Mouse (Mus musculus) stomach, embryonic 15.5 days (tissue): ENCODE data around the gene Tgfbr3. TPM values are rescaled to one million over a fixed set of nuclear protein-coding genes. Genes with fewer than 3 reads are reported as not detected.
A peak's percentile ranks its signal among the peaks of the same experiment; 100 is the strongest.

Experiments used
- ATAC-seq: fragments of 200-750 bp; cut with Nextera tagmentation; 2 replicates; pipeline ENCODE4 v1.8.0; 2017; ENCODE audit warnings: low read depth, moderate number of reproducible peaks, moderate TSS enrichment; ENCODE audit not compliant: insufficient read depth, low FRiP score
- H3K27ac ChIP-seq: fragments of 300-500 bp; sonication (generic); 2 replicates; pipeline ENCODE4 v1.5.1; 2015; ENCODE audit warnings: mild to moderate bottlenecking, inconsistent platforms
- H3K27me3 ChIP-seq: fragments of 300-500 bp; sonication (generic); replicated peaks from 2 replicates; pipeline ENCODE4 v1.6.1; 2015; ENCODE audit warnings: inconsistent platforms
- H3K36me3 ChIP-seq: fragments of 300-500 bp; sonication (generic); 2 replicates; pipeline ENCODE4 v1.6.1; 2015; ENCODE audit warnings: inconsistent platforms
- H3K4me1 ChIP-seq: fragments of 300-500 bp; sonication (generic); 2 replicates; pipeline ENCODE4 v1.6.1; 2015; ENCODE audit warnings: inconsistent platforms
- H3K4me2 ChIP-seq: fragments of 300-500 bp; sonication (generic); 2 replicates; pipeline ENCODE4 v1.6.1; 2015; ENCODE audit warnings: mild to moderate bottlenecking, inconsistent platforms
- H3K4me3 ChIP-seq: fragments of 300-500 bp; sonication (generic); replicated peaks from 2 replicates; pipeline ENCODE4 v1.5.1; 2015; ENCODE audit warnings: inconsistent platforms
- H3K9ac ChIP-seq: fragments of 300-500 bp; sonication (generic); 2 replicates; pipeline ENCODE4 v1.6.1; 2015; ENCODE audit warnings: inconsistent platforms
- H3K9me3 ChIP-seq: fragments of 300-500 bp; sonication (generic); 2 replicates; pipeline ENCODE4 v1.6.1; 2016; ENCODE audit warnings: inconsistent platforms
- WGBS: fragments of 180-500 bp; shearing (Covaris S2); methylation state at CpG from one replicate; pipeline ENCODE4 v1.1.7; 2015; 5-methylcytosine and 5-hydroxymethylcytosine counted together
- polyA plus RNA-seq: library from polyadenylated mRNA; unstranded; fragments of >200 nt; fragmentation: Nextera tagmentation; extraction: Ambion mirVana; gene quantifications from 2 replicates; pipeline ENCODE4 v1.2.1, GENCODE M21; 2015

Gene Tgfbr3
- polyA plus RNA-seq, 1 experiment from 2014 or later: 20.3 TPM

GRCm38 (mm10) chr5:107150555-107151312 is 138.7 kb downstream of the Tgfbr3 start:
- Histone ChIP-seq H3K4me1 (peaks cover 26% of the 10 kb centered on the region), H3K9ac (no peak overlapping the region), H3K4me2 (no peak overlapping the region), H3K27ac (peak overlapping the region; percentile 62), H3K36me3 (no peaks in the 10 kb centered on the region), H3K4me3 (no peak overlapping the region), H3K27me3 (no peaks in the 10 kb centered on the region), H3K9me3 (no peaks in the 10 kb centered on the region)
- no peak for ATAC-seq
- WGBS: 41% methylated on average over 9 of the region's 9 CpGs

DNA sequence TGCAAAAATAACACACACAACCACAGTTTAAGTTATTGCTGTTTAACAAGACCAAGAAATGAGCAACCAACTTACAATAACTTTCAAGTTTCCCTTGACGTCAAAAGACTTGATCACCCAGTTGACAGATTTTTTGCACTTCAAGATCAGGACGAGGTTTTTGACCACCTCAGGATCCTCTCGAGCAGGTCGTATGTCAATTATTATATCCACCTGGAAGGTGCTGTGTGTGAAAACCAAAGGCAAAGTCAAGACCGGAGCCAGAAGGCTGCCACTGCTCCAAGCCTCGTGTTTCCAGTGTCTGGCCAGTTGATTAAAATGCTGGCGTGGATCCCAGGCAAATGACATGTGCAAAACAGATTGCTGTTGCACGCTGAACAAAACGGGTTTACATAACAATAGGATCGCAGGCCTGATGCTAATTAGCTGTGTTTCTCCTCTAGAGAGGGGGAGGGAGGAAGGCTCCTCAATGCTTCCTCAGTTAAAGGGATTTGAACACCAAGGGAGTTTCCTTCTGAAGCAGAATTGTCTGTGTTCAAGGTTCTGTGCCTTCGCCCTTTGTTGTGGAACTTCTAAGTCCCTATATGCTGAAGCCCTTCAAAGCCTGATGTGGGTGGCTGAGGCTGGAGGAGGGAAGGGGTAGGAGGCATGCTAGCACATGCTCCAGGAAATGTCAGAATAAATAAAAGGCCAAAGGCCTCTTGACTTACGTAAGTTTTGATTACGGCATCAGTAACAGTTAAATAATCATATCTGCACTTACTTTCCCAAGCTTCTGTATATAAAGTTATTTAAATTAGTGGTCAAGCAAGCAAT is 141.3 kb downstream of the Tgfbr3 start:
- Histone ChIP-seq H3K9me3 (no peaks in the 10 kb centered on the region), H3K27me3 (no peaks in the 10 kb centered on the region), H3K4me3 (no peak overlapping the region), H3K4me1 (peaks cover 26% of the 10 kb centered on the region), H3K36me3 (no peaks in the 10 kb centered on the region), H3K9ac (no peak overlapping the region), H3K4me2 (no peak overlapping the region), H3K27ac (peak overlapping the region; percentile 38; the same call in 1 of the 2 replicates)
- 49% methylated on average over 13 of the region's 13 CpGs for WGBS
- no peak for ATAC-seq

- no peaks in the 10 kb centered on the region for H3K36me3 ChIP-seq
- H3K4me3 ChIP-seq: no peak overlapping the region
- no peak overlapping the region for H3K9ac ChIP-seq
- no peaks in the 10 kb centered on the region for H3K27me3 ChIP-seq
- no peaks in the 10 kb centered on the region for H3K9me3 ChIP-seq
- no peak overlapping the region for H3K4me2 ChIP-seq
- peaks cover 26% of the 10 kb centered on the region for H3K4me1 ChIP-seq
- ATAC-seq: no peak
- no peak overlapping the region for H3K27ac ChIP-seq
Observed at GRCm38 (mm10) chr5:107147413-107147812, 142.0 kb downstream of the Tgfbr3 start.

DNA sequence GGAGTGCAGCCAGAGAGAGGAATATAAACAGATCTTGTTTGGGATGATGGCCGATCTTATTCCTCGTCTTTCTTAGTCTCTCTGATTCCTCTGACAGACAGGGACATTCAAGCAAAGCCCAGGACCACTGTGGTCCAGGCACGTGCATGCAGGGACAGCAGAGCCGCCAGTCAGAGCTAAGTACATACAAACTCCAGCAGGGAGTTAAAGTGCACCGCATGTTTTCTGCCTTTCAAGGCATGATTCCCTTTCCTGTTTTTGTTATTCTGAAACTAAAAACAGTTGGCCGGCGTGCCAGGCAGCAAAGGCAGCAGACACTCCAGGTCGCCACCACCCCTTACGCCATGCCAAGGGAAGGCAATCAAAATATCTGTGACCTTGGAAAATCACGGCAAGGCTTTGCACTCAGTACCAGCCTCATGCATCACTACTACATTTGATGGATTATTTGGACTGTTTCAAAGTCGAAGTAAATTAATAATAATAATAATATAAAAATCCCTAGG is 143.3 kb downstream of the Tgfbr3 start:
- Histone ChIP-seq H3K4me2 (no peak overlapping the region), H3K27ac (no peak overlapping the region), H3K9ac (no peak overlapping the region), H3K9me3 (no peaks in the 10 kb centered on the region), H3K36me3 (no peaks in the 10 kb centered on the region), H3K4me1 (peaks cover 15% of the 10 kb centered on the region), H3K4me3 (no peak overlapping the region), H3K27me3 (no peaks in the 10 kb centered on the region)
- WGBS: 66% methylated on average over 11 of the region's 11 CpGs
- no peak for ATAC-seq

GRCm38 (mm10) chr5:107145125-107145524 is 144.3 kb downstream of the Tgfbr3 start:
- Histone ChIP-seq H3K4me1 (peaks cover 6% of the 10 kb centered on the region; the same call in 1 of the 2 replicates), H3K27me3 (no peaks in the 10 kb centered on the region), H3K4me2 (no peak overlapping the region), H3K36me3 (no peaks in the 10 kb centered on the region; the same call in 1 of the 2 replicates), H3K9ac (no peak overlapping the region), H3K27ac (no peak overlapping the region), H3K9me3 (no peaks in the 10 kb centered on the region), H3K4me3 (no peak overlapping the region)
- 95% methylated on average over 4 of the region's 4 CpGs for WGBS
- no peak for ATAC-seq

DNA sequence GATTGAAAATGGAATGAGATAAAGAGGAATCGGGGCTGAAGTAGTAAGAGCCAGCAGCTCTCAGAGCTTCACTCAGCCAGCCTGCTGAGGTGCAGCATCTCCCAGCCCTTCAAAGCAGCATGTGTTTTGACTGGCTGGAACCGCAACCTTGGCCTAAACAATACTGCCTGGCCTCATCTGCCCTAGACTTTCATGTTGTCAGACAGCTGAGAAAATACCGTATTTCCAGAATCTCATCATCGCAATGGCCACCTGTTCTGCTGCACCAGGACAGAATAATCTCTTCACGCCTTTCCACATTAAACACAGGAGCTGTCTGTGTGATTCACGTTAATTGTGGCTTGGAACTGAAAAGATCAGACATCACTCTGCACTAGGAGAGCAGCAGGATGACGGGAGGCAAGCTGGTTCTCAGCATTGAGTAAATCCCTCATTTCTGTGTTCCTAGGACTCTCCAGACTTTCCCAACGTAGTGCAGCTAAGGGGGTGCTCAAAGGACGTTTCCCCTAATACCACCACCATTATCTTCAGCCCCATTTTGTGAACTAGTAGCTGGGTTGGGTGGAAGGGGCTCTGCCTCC is 145.1 kb downstream of the Tgfbr3 start:
- Histone ChIP-seq H3K27ac (no peak overlapping the region), H3K9me3 (no peaks in the 10 kb centered on the region), H3K9ac (no peak overlapping the region), H3K4me2 (no peak overlapping the region), H3K27me3 (no peaks in the 10 kb centered on the region), H3K4me3 (no peak overlapping the region), H3K36me3 (peaks cover 2% of the 10 kb centered on the region; the same call in 1 of the 2 replicates), H3K4me1 (peaks cover 6% of the 10 kb centered on the region; the same call in 1 of the 2 replicates)
- 61% methylated on average over 9 of the region's 9 CpGs for WGBS
- ATAC-seq: no peak

DNA sequence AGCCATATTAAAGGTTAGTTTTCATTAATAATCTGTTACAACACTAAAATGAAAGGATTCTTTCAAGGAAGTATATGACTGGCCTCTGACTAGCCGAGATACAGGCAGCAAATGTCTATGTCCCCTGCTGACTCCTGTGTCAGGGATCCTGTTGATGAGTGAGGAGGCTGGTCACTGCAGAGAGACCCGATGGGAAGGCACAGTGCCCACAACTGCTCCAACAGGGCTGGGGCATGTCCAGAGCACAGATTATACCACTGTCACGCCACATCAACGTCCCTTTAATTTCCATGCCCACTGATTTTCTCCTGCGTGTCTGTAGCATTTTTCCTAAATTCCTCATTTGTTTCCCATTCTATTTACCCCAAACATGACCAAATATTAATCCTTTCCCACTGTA is 146.0 kb downstream of the Tgfbr3 start:
- 85% methylated on average over 5 of the region's 5 CpGs for WGBS
- peaks cover 5% of the 10 kb centered on the region; the same call in 1 of the 2 replicates for H3K4me1 ChIP-seq
- H3K4me2 ChIP-seq: no peak overlapping the region
- H3K36me3 ChIP-seq: peaks cover 3% of the 10 kb centered on the region; the same call in 1 of the 2 replicates
- no peak overlapping the region for H3K27ac ChIP-seq
- H3K9ac ChIP-seq: no peak overlapping the region
- no peaks in the 10 kb centered on the region for H3K27me3 ChIP-seq
- no peaks in the 10 kb centered on the region for H3K9me3 ChIP-seq
- ATAC-seq: no peak
- no peak overlapping the region for H3K4me3 ChIP-seq

- Histone ChIP-seq H3K4me3 (no peak overlapping the region), H3K36me3 (peaks cover 3% of the 10 kb centered on the region; the same call in 1 of the 2 replicates), H3K4me1 (no peaks in the 10 kb centered on the region), H3K9me3 (no peaks in the 10 kb centered on the region), H3K9ac (no peak overlapping the region), H3K4me2 (no peak overlapping the region), H3K27me3 (no peaks in the 10 kb centered on the region), H3K27ac (no peak overlapping the region)
- no peak; the same call in 1 of the 2 replicates for ATAC-seq
- 79% methylated on average over 5 of the region's 5 CpGs for WGBS
Observed at GRCm38 (mm10) chr5:107142791-107143190, 146.6 kb downstream of the Tgfbr3 start.

- Histone ChIP-seq H3K27ac (no peak overlapping the region), H3K4me1 (no peaks in the 10 kb centered on the region), H3K9ac (no peak overlapping the region), H3K36me3 (peaks cover 9% of the 10 kb centered on the region; the same call in 1 of the 2 replicates), H3K4me2 (no peak overlapping the region), H3K4me3 (no peak overlapping the region), H3K9me3 (no peaks in the 10 kb centered on the region), H3K27me3 (no peaks in the 10 kb centered on the region)
- no peak for ATAC-seq
- 76% methylated on average over 5 of the region's 5 CpGs for WGBS
Observed at GRCm38 (mm10) chr5:107141375-107141774, 148.1 kb downstream of the Tgfbr3 start.

DNA sequence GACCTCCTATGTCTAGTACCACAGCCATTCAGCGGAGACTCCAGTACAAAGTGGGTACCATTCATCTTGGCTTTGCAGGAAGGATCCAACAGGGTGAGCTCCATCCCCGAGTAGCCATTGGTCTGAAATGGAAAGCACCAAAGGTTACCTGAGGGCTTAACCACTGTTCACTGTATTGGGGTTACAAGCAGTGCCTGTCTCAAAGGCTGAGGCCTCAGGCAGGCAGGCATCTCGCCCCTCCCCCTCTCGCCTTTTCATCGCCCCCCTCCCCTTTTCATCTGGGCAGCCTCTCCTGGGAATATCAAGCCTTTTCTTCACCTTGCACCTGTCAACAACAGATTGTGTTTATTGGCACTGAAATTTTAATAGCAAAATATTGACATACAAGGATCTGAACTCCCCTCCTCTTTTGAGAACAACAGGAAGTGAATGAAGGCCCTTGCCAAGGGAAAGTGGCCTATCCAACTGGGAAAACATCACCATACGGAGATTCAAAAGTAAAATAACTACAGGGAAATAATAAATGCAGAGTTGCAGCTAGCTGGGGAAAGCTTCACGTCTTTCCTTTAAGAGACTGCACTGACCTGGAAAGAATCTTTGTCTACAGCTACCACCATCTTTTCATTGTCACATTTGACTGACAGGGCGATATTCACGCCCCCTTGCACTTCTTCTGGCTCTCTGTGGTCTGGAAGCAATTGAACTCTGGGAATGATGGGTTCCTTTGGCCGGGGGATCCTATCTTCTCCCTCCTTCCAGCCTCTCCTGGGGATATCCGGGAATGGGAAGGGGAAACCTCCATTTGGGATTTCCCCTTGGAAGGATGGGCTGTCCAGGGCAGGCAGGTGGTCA is 149.4 kb downstream of the Tgfbr3 start:
- H3K36me3 ChIP-seq: peaks cover 9% of the 10 kb centered on the region; the same call in 1 of the 2 replicates
- no peak overlapping the region for H3K4me3 ChIP-seq
- no peak overlapping the region for H3K4me2 ChIP-seq
- H3K9me3 ChIP-seq: no peaks in the 10 kb centered on the region
- no peak for ATAC-seq
- H3K4me1 ChIP-seq: no peaks in the 10 kb centered on the region
- H3K27ac ChIP-seq: no peak overlapping the region
- WGBS: 85% methylated on average over 11 of the region's 11 CpGs
- H3K9ac ChIP-seq: no peak overlapping the region
- H3K27me3 ChIP-seq: no peaks in the 10 kb centered on the region

GRCm38 (mm10) chr5:107133336-107133735 is 156.1 kb downstream of the Tgfbr3 start:
- 88% methylated on average over 2 of the region's 2 CpGs for WGBS
- H3K4me1 ChIP-seq: no peaks in the 10 kb centered on the region

More at GRCm38 (mm10) chr5:107133336-107133735, 156.1 kb downstream of the Tgfbr3 start:
- Histone ChIP-seq H3K9me3 (no peaks in the 10 kb centered on the region), H3K4me2 (no peak overlapping the region), H3K27me3 (no peaks in the 10 kb centered on the region), H3K9ac (no peak overlapping the region), H3K27ac (no peak overlapping the region), H3K4me3 (no peak overlapping the region), H3K36me3 (peaks cover 18% of the 10 kb centered on the region; the same call in 1 of the 2 replicates)
- ATAC-seq: no peak
